Mouse (Mus musculus) thymus, postnatal 10 days (tissue): Measurements from ENCODE around the gene Prdm5.

Experiments used
- DNase-seq, 2 experiments: peaks; one replicate each; pipeline ENCODE4 v3.0.0; 2021; ENCODE audit warnings: low spot score in 2 of 2

Prdm5 gene

DNA sequence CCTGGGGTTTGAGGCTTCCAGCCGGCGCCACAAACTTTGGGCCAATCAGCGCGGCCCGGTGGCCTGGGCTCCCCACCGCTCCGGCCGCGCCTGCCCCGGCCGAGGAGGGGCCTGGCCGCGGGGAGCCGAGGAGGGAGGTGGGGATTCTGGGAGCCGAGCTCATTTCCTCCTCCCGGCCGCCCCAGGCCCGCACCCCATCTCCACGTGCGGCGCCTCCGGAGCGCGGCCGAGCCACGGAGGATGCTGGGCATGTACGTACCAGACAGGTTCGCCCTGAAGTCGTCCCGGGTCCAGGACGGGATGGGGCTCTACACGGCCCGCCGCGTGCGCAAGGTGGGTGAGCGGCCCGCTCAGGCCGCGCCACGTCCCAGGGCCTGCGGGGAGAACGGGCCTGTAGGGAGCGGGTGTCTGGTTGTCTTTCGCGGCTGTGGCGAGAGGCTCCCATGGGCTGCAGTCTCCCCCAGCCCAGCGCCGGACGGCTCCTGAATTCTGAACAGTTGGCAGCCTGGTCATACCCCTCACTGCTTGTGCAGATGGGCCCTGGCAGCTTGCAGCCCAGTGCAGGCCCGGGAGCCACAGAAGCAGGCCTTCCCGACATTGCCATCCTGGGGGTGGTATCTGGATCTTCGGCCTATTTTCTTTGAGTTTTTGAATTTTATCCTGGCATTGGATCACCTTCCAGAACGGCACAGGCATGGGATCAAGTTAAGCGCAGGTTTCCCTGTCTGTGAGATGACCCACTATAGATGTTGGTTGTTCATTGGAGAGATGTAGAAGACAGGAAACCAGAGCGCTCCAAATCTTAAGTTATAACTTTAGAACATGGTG, at the start of gene Prdm5:
Gene Prdm5, plus strand, starts transcription at position 128 of the 828 bp plus-strand sequence.
- peak; percentile 4 to 14 for DNase-seq

DNA sequence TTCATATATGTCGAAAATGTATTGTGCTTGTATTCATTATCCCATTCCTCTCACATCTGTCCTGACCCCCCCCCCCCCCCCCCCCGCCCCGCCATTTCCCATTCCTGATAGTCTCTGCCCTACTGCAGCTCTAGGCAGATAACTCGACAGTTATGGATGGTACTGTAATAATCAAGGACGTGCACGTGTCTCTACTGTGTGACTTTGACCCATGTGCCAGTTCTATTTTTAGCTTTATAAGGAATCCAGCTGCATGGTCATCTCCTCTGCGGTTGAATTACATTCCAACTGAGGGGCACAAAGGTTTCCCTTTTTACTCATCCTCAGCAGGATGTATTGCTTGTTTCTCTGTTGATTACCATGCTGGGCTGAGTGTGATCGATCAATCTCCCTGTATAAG, 39.3 kb upstream of the Prdm5 start:
- no peak for DNase-seq

DNA sequence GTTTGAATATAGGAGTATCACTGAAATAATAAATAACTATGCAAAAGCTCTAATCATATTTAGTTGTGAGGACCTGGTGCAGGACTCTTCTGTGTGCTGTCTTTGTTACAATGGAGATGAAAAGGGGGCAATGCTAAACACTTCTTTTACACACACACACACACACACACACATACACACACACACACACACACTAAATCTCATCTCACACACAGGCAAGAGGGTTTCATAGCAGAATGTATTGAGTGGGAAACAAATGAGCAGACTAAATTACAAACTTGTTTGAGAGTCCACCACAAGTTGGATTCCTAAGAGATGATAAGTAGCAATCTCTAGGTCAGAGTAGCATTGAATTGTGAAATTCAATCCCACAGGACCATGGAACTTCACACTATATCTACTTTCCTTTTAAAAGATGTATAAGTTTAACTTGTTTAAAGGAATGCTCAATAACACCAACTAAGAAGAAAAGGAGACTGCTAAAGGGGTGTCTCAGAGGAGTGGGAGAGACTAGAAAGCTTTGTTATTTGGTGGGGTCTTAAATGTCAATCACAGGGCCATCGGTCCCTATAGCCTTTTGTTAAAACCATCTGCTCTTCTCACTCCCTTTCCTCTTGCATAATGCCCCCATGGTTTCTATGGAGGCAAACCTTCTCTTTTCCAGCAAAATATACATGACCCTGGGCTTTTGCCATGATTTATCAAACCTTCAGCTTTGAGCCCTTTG, 35.5 kb upstream of the Prdm5 start:
- DNase-seq, result no peak

DNA sequence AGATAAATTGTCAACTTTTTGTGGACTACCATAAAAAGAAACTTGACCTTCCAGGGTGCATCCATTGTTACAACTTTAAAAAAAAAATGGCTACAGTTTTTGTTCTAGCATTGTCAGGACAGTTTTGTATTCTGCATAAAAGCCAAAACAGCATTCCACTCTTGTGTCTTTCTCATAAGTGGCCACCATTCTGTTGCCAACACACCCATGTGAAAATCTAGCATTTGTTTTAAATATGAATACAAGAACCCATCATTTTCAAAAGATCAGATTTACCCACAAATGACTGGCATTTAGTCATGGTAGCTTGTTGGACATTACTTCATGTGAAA, 35.0 kb upstream of the Prdm5 start:
- no peak for DNase-seq

DNA sequence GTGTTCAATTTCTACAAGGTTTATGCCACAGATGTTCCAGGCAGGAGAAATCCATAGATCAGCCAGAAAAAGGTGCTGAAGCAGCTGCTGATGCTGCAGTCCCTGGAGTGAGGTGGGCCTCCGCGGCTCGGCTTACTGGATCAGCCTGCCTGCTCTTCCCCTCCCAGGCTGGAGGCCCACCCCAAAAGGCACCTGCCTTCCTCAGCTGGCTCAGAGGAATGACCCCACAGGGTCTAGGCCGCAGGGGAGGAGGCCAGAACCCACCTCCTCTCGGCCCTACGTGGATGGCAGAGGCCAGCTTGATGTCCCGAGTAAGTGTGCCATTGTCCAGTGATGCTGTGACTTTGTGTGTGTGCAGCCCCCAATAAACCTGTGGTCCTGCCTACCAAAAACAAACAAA, 20.6 kb upstream of the Prdm5 start:
- no peak for DNase-seq

DNA sequence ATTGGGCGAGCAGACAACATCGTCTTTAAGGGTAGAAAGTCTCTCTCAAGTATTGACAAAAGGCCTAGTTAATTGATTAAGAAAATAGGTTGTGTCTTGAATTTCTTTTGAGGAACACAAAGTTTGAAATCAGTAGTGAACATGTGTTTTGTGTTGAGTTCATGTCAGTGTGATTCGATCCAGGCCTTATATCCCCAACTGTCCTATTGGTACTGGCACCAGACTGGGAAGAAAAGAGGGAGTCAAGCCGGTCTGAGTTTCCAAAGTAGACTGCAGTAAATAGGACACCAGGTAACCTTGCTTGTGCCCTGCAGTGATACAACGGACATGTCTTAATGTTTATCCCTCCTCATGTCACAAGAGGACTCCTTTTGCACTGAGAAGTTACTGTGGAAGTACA, 19.6 kb upstream of the Prdm5 start:
- DNase-seq, result no peak

DNA sequence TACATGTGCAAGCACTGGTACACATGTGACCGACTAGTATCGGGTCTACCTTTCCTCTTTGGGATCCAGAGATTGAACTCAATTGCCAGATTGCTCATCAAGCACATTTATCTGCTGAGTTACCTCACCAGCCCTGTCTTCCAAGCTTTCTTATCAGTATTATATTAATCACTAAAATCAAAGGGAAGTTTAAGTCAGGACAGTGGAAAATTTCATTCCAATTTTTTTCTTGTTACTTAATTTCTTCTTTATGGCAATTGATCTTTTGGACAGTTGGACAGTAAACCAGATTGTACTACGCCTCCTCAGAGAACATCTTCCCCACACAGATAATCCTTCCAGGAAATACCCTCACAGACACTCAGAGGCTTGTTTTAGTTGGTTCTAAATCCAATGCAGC, 18.7 kb upstream of the Prdm5 start:
- no peak for DNase-seq

DNA sequence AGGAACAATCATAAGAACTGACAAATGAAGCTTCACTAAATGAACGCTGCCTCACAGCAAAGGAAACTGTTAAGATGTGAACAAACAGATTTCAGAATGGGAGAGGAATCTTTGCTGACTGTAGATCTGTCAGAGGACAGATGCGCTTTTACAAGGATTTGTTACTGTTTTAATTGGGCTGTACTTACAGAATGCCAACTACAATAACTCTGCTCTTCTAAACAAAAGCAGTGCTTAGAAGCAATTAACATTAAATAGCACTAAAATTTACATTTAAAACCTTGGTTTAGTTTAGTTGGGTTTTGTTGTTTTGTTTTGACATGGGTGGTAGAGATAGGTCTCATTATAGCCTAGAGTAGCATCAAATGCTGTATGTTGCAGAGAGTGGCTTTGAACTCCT, 14.3 kb upstream of the Prdm5 start:
- DNase-seq, result no peak

DNA sequence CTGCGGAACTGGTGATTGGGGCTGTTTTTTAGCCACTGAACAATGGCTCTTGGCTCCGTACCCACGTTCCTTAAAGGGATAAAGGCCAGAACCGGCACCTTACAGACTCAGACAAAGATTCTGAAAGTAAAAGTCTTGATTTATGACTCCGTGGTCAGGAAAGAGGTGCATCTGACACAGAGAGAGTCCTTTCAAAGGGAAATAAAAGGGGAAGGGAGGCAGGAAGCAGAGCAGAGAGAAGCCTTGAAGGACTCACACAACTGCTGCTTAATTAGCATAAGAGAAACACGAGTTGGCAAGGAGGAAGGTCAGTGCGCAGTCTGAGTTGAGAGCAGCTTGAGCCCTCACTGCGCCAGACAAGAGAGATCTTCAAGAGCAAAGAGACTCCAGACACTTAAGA, 13.7 kb upstream of the Prdm5 start:
- no peak for DNase-seq

DNA sequence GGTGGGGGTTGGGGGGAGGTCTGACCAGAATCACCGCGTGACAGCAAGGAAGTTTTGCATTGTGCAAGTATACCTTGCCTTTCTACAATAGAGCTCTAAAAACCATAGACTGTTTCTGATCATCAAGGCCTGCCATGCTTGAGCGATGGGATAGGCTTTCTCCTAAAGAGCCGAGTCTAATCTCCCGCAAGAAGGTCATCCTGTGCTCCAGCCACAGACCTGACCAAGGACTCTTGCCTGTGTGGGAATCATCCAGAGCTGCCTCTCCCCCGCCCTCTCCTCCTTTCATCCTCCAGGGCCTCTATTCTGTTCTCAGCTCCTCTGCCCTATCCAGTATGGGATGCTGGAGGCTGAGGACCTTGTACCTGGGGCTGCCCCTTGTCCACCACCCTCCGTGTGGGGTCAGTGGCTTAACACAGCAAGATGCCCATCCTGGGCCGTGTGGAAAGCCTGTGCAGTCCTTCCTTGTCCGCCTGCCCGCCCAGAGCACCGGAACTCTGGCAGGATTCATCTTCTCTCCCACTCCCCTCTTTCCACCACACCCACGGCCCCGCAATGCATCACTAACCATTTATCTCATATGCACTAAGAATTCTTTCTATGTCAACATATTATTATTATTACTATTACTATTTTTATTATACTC, 12.9 kb upstream of the Prdm5 start:
- no peak for DNase-seq

DNA sequence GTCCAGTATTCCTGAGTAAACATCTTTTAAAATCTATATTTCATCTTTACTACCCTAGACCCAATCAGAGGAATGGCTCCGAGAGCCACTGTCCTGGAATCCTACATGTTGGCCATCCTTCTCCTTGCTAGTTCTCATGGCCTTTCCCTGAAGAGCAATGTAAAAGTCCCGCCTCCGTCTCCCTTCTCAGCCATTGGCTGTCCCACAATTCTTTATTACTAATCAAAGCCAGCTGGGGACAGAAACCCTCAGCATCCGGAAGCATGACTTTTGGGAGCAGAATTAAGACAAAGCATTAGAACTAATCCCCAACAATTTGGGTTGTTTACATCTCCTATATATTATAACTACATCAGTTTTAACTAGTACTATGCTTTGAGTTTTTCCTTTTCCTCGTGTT, 10.9 kb upstream of the Prdm5 start:
- DNase-seq, result no peak

DNA sequence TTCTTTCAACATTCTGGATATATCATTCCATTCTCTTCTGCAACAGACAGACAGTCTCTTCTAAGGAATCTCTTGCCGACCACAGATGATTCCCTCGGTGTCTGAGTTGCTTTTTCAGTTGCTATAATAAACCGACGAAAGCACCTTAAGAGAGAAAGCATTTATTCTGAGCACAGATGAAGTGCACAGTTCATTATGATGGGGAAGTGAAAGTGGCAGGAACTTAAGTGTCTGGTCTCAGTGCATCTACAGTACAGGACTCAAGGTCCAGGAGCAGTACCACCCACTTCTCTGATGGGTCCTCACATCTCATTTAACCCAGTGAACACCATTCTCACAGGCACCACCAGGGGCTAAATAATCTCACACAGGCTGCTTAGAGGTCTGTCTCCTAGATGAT, 5.2 kb upstream of the Prdm5 start:
- no peak for DNase-seq

DNA sequence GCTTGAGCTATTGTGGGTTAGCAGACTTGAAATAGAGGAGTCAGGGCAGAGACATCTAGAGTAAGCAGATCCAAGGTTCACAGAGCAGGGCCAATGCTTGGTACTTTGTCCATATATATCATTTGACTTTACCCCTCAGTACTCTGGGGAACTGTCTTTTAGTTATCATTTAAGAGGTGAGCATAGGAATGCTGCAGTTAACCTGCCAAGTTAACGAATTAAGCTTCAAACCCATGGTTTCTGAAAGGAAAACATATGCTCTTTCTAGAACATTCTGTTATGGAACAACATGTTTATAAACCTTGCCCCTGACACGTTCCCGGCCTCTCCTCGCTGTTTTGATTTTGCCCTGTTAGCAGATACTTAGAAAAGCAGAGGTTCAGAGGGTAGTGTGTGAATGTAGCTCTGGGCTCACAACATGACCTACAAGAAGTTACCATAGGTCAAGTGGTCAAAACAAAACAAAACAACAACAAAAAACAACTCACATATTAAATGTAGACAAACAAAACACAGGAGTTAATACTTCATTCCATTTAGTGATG, 973 bp downstream of the Prdm5 start:
- no peak for DNase-seq

DNA sequence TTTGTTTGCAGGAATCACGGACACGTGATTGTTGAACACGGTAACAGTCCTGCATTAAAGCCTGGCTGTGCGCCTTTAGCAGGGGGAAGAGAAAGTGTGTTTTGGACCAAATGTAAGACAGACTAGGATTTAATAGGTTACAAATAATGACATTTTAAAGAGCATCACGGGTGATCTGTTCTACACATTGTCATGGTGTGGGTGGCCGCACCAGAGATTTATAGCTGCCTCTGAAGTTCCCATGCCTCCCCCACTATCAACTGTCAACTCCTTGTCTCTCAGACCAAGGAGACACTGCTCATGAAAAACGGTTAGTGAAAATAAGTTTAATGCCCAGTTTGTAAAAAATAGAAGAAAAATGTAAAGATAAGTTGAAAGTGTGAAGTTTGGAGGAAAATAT, 2.7 kb downstream of the Prdm5 start:
- DNase-seq, result no peak

DNA sequence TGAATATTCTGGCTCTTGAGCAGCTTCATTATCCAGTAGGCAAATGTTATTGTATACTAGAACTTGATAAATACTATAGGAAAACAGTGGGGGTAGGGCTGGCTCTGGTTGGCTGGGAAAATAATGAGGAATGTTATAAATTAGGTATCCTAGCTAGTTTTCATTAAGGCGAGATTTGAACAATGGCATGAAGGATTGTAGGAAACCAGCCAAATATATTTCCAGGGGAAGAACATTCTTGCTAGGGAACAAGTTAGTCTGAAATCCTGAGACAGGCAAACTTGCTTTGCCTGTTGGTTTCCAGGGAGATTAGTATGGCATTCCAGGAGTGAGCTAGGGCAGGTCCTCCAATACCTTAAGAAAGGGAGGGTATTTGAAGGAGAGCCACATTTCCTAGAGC, 4.9 kb downstream of the Prdm5 start:
- DNase-seq, result no peak

DNA sequence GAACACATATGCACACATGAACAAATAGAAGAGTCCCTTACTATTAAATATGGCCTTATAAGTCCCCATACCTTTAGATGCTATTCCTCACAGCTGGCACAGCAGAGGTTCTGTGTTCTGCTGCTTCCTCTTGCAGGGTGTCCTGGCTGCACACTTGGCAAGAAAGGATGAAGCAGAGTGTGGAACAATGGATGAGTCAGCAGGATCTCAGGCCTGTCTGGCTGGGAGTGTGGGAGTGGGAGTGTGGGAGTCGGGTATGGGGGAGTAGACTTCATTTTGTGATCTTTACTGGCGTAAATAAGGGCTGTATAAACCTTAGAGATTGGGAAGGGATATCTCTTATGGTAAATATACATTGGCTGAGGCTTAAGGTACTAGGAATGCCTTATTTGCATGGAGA, 14.1 kb downstream of the Prdm5 start:
- DNase-seq, result no peak

DNA sequence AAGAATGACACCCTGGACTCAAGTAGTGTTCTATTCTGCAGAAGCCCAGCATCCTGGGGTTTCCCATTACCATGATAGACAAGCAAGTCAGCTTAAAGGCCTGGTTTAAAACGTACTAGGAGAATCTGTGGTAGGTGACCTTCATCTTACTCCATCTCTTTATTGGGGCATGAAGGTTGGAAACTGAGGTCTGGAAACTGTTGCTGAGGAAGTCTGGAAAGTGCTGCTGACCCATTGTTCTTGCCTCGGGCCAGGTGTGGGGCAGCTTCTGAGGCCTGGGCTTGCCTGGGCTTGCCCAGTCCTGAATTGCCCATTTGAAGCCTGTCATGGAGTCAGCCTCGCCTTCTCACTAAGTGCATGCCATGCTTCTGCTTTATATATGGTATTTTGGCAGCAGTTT, 17.8 kb downstream of the Prdm5 start:
- no peak for DNase-seq

DNA sequence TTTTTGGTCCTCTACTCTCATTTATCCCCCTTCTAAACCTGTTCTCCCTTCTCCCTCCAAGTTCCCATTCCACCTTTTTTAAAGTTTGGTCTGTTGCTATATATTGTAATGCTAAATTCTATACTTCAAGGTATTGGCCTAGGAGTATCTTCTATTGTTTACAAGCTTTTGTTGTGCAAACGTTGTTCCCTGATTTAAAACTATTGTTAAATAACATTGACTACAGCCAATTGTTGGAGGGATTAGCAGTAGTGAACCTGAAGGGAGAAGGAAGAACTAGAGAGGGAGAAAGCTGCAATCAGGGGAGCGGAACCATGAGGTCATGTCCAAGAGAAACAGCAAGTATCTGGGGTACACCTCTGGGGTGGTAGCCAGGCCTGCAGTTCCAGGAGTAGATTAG, 18.5 kb downstream of the Prdm5 start:
- DNase-seq, result no peak

DNA sequence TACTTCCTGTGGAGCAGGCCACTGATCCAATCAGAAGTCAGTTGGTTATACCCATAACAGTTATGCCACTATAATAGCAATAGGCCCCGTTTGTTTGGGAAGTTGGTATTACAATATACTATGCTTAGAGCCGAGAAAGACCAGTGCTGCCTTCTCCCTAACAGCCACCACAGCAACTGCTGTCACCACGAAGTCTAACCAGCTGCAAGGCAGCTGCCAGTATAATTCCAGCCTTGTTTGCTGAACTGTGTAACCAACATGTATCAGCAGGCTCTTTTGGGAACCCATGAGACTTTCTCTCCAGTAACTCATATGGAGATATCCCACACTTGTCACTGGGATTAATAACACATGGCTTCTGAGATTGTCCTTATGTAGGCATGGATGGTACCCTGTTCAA, 19.6 kb downstream of the Prdm5 start:
- DNase-seq, result no peak

DNA sequence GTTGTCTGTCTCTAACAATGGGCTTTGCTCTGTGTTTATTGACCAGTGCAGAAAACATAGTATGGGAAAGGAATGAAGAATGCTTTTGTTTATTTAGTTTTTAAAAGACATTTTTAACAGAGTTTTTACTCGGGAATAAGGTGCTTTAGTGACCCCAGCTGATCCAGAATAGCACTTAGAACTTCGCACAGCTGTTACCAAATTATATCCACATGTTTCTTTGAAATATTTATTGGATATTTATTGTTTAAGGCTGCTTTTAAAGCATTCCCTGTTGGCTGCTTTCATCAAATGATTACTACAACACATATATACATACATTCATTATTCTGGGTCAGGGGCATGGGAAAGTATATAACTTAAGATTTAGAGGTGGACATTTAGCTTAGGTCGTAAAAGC, 32.9 kb downstream of the Prdm5 start:
- no peak for DNase-seq

DNA sequence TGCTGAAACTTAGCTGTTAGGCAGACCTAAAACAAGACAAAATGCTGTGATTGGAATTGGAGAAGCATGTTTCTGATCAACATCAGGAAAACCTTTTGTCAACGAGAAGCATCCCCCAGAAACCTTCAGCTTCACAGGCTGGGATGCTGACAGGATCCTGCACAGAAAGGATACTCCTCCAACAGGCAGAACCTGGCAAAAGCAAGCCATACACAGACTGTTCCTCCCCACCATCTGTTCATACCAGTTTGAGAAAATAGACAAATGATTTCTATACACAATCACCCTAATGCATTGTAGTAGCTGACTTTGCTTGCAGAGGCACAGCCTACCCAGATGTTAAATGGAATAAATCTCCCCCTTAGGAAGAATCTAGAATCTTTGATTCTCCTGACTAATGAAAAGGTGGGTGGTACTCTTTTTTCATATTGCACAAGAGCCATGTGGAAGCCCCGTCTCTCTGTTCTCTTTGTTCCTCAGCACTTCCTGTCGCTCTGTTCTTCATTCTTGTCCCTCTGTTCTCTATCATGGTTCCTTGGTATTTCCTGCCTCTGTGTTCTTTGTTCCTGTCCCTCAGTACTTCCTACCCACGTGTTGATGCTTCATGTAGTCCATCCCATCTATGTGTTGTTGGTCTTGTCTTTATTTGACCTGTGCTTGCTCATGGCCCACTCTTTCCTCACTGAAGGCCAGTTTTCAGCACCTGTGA, 39.4 kb downstream of the Prdm5 start:
- DNase-seq, result no peak

DNA sequence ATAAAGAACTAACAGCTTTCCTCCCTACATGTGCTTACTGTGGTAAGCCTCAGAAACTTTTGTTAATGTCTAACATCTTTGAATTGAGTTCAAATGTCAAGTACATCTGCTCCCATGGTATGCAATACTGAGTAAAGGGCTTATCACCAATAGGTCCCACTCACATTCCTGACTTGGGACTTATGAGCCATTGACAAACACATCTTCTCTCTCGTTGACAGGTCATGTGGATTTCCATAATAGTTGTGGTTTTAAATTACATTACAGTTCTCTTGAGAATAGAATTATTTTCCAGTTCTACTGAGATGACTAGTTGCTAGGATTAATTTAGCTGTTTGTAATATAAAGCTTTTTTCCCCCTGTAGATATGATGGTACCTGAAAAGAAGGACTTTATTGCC, 49.9 kb downstream of the Prdm5 start:
- no peak for DNase-seq
